Mouse (Mus musculus) stomach, postnatal 0 days (tissue): ENCODE measurements around the gene Ccdc22. TPM values are rescaled to one million over a fixed set of nuclear protein-coding genes. Genes with fewer than 3 reads are reported as not detected.
A peak's percentile ranks its signal among the peaks of the same experiment; 100 is the strongest.

ENCODE experiments used
- ATAC-seq: fragments of 200-750 bp; cut with Nextera tagmentation; 2 replicates; pipeline ENCODE4 v1.8.0; 2017; ENCODE audit not compliant: low FRiP score, low TSS enrichment
- DNase-seq: peaks from one replicate; pipeline ENCODE4 v3.0.0-alpha.2; 2016; ENCODE audit warnings: low spot score
- H3K27ac ChIP-seq: fragments of 300-500 bp; sonication (generic); replicated peaks from 2 replicates; pipeline ENCODE4 v1.5.1; 2014; ENCODE audit warnings: mild to moderate bottlenecking, control low read depth
- H3K27me3 ChIP-seq: fragments of 300-500 bp; sonication (generic); 2 replicates; pipeline ENCODE4 v1.6.1; 2014; ENCODE audit warnings: low read length; ENCODE audit not compliant: control insufficient read depth, insufficient read depth
- H3K36me3 ChIP-seq: fragments of 300-500 bp; sonication (generic); 2 replicates; pipeline ENCODE4 v1.6.1; 2014; ENCODE audit warnings: low read length, mixed read lengths; ENCODE audit not compliant: control insufficient read depth, insufficient read depth
- H3K4me1 ChIP-seq: fragments of 300-500 bp; sonication (generic); replicated peaks from 2 replicates; pipeline ENCODE4 v1.6.1; 2014; ENCODE audit warnings: antibody characterized with exemption; ENCODE audit not compliant: control insufficient read depth, insufficient read depth
- H3K4me2 ChIP-seq: fragments of 300-500 bp; sonication (generic); replicated peaks from 2 replicates; pipeline ENCODE4 v1.6.1; 2014; ENCODE audit warnings: low read depth, mild to moderate bottlenecking, control low read depth, moderate library complexity
- H3K4me3 ChIP-seq: fragments of 300-500 bp; sonication (generic); 2 replicates; pipeline ENCODE4 v1.5.1; 2014; ENCODE audit warnings: low read depth, low read length, control low read depth
- H3K9ac ChIP-seq: fragments of 300-500 bp; sonication (generic); 2 replicates; pipeline ENCODE4 v1.6.1; 2014; ENCODE audit warnings: mild to moderate bottlenecking, low read length, control low read depth, mixed read lengths
- H3K9me3 ChIP-seq: fragments of 300-500 bp; sonication (generic); 2 replicates; pipeline ENCODE4 v1.6.1; 2016; ENCODE audit warnings: low read length; ENCODE audit not compliant: control insufficient read depth
- CTCF ChIP-seq: IDR thresholded peaks from 2 replicates; pipeline ENCODE4 v1.5.1; 2016; ENCODE audit warnings: antibody characterized with exemption, low read depth, mild to moderate bottlenecking, moderate library complexity
- EP300 ChIP-seq: optimal IDR thresholded peaks from 2 replicates; pipeline ENCODE3; 2016; ENCODE audit warnings: antibody characterized with exemption
- WGBS: fragments of 180-500 bp; shearing (Covaris S2); extraction: QIAGEN DNeasy Blood & Tissue Kit; methylation state at CpG from one replicate; pipeline ENCODE4 v1.1.7; 2014; 5-methylcytosine and 5-hydroxymethylcytosine counted together
- polyA plus RNA-seq: library from polyadenylated mRNA; unstranded; fragments of >200 nt; fragmentation: Nextera tagmentation; extraction: Ambion mirVana; gene quantifications from 2 replicates; pipeline ENCODE4 v1.2.1, GENCODE M21; 2015

Gene Ccdc22
- polyA plus RNA-seq, 1 experiment from 2014 or later, result 14.0 TPM

- TF ChIP-seq CTCF (no peak), EP300 (no peak)
- no peaks in the 10 kb centered on the region for H3K27me3 ChIP-seq
- no peak overlapping the region for H3K27ac ChIP-seq
- H3K9ac ChIP-seq, result no peak overlapping the region
- H3K36me3 ChIP-seq, result no peaks in the 10 kb centered on the region
- H3K4me1 ChIP-seq, result no peaks in the 10 kb centered on the region
- H3K9me3 ChIP-seq, result no peaks in the 10 kb centered on the region
- WGBS, result 92% methylated on average over 11 of the region's 11 CpGs
- DNase-seq, result no peak
- no peak overlapping the region for H3K4me2 ChIP-seq
- no peak for ATAC-seq
- no peak overlapping the region for H3K4me3 ChIP-seq
These were observed 21.4 kb downstream of the Ccdc22 start for GRCm38 (mm10) chrX:7583881-7584280.

GRCm38 (mm10) chrX:7581151-7581550 is 24.2 kb downstream of the Ccdc22 start:
- WGBS, result 88% methylated on average over 2 of the region's 2 CpGs
- Histone ChIP-seq H3K9me3 (no peaks in the 10 kb centered on the region), H3K4me3 (no peak overlapping the region), H3K4me2 (no peak overlapping the region), H3K9ac (no peak overlapping the region), H3K27ac (no peak overlapping the region), H3K36me3 (no peaks in the 10 kb centered on the region), H3K4me1 (no peaks in the 10 kb centered on the region), H3K27me3 (no peaks in the 10 kb centered on the region)
- DNase-seq (no peak), ATAC-seq (no peak)
- TF ChIP-seq EP300 (no peak), CTCF (no peak)

- Histone ChIP-seq H3K36me3 (no peaks in the 10 kb centered on the region), H3K27ac (no peak overlapping the region), H3K4me3 (peak overlapping the region; percentile 56), H3K9ac (no peak overlapping the region), H3K9me3 (no peaks in the 10 kb centered on the region), H3K27me3 (no peaks in the 10 kb centered on the region), H3K4me1 (no peaks in the 10 kb centered on the region), H3K4me2 (peak overlapping the region; percentile 62)
- ATAC-seq (no peak), DNase-seq (no peak)
- 21% methylated on average over 5 of the region's 6 CpGs for WGBS
- TF ChIP-seq EP300 (no peak), CTCF (no peak)
These were observed 30.5 kb downstream of the Ccdc22 start for GRCm38 (mm10) chrX:7574885-7575231.

GRCm38 (mm10) chrX:7574087-7574884 is 31.0 kb downstream of the Ccdc22 start, which contains the start of gene Ppp1r3f:
Ppp1r3f (minus strand) TSS chrX:7574283.
- WGBS, result 19% methylated on average over 34 of the region's 65 CpGs
- H3K4me1 ChIP-seq, result no peaks in the 10 kb centered on the region
- H3K4me2 ChIP-seq, result peak within 1 kb of the TSS; percentile 62
- H3K36me3 ChIP-seq, result no peaks in the 10 kb centered on the region
- H3K4me3 ChIP-seq, result peak within 1 kb of the TSS; percentile 56
- H3K9ac ChIP-seq, result peak within 1 kb of the TSS; percentile 70
- peak; percentile 92 for DNase-seq
- H3K9me3 ChIP-seq, result no peaks in the 10 kb centered on the region
- H3K27me3 ChIP-seq, result no peaks in the 10 kb centered on the region
- H3K27ac ChIP-seq, result peak within 1 kb of the TSS; percentile 81
- ATAC-seq, result peak; percentile 98
- TF ChIP-seq EP300, result no peak
- no peak for TF ChIP-seq CTCF

- peak within 1 kb of the TSS; percentile 81 for H3K27ac ChIP-seq
- H3K4me2 ChIP-seq, result peak within 1 kb of the TSS; percentile 62
- ATAC-seq, result 0 out of 2 replicates have a peak, but pooled peaks have one; percentile 9
- H3K4me1 ChIP-seq, result no peaks in the 10 kb centered on the region
- DNase-seq, result peak; percentile 22
- WGBS, result 26% methylated on average over 53 of the region's 72 CpGs
- no peak for TF ChIP-seq EP300
- TF ChIP-seq CTCF, result no peak
- H3K4me3 ChIP-seq, result peak within 1 kb of the TSS; percentile 56
- no peaks in the 10 kb centered on the region for H3K9me3 ChIP-seq
- H3K36me3 ChIP-seq, result no peaks in the 10 kb centered on the region
- no peaks in the 10 kb centered on the region for H3K27me3 ChIP-seq
- H3K9ac ChIP-seq, result peak within 1 kb of the TSS; percentile 70
These were observed 31.9 kb downstream of the Ccdc22 start, which contains the start of gene Foxp3 for GRCm38 (mm10) chrX:7573176-7574086. Foxp3 (plus strand) TSS chrX:7573644.
